Mouse (Mus musculus) CH12.LX (cell line): ENCODE data around the gene Tbc1d30. TPM values are rescaled to one million over a fixed set of nuclear protein-coding genes. Genes with fewer than 3 reads are reported as not detected.
A peak's percentile ranks its signal among the peaks of the same experiment; 100 is the strongest.

Experiments used
- DNase-seq: peaks from one replicate; pipeline ENCODE4 v3.0.0-alpha.2; 2013; ENCODE audit errors: extremely low read depth
- H3K27ac ChIP-seq: 2 replicates; pipeline ENCODE4 v1.5.1; 2012; ENCODE audit warnings: low read depth, mild to moderate bottlenecking, control low read depth, moderate library complexity; ENCODE audit not compliant: insufficient read depth
- H3K27me3 ChIP-seq: replicated peaks from 2 replicates; pipeline ENCODE3; 2012; ENCODE audit warnings: inconsistent platforms
- H3K36me3 ChIP-seq, 2 experiments: replicated peaks in 1 of 2; 2 replicates each; pipeline versions ENCODE3 to v1.6.1; 2012; ENCODE audit warnings: inconsistent platforms in 1 of 2, low read length in 1 of 2, mild to moderate bottlenecking in 1 of 2, mixed read lengths in 1 of 2, moderate library complexity in 1 of 2; ENCODE audit not compliant: control insufficient read depth in 1 of 2, insufficient read depth in 1 of 2
- H3K4me1 ChIP-seq, 2 experiments: 2 replicates each; pipeline ENCODE4 v1.6.1; 2012; ENCODE audit warnings: inconsistent platforms in 1 of 2, moderate library complexity in 1 of 2; ENCODE audit not compliant: insufficient read depth in 2 of 2, control insufficient read depth in 1 of 2
- H3K4me2 ChIP-seq: 2 replicates; pipeline ENCODE4 v1.6.1; 2012; ENCODE audit warnings: low read depth, mild to moderate bottlenecking, control low read depth; ENCODE audit not compliant: poor library complexity, insufficient read depth, severe bottlenecking
- H3K4me3 ChIP-seq, 3 experiments: fragments of 150-350 bp in 1 of 3; sonication (generic) in 1 of 3; replicated peaks in 1 of 3; 2 replicates each; pipeline versions ENCODE3 to v1.5.1; 2011 to 2012; ENCODE audit warnings: low read depth in 2 of 3, low read length in 2 of 3, mild to moderate bottlenecking in 2 of 3, moderate library complexity in 2 of 3, control low read depth in 1 of 3, improper control_type of control experiment in 1 of 3, inconsistent platforms in 1 of 3, mixed read lengths in 1 of 3; ENCODE audit not compliant: poor library complexity in 1 of 3
- H3K79me2 ChIP-seq: replicated peaks from 2 replicates; pipeline ENCODE4 v1.6.1; 2012; ENCODE audit warnings: mild to moderate bottlenecking, moderate library complexity; ENCODE audit not compliant: control insufficient read depth, poor library complexity, insufficient read depth, severe bottlenecking; ENCODE audit errors: extremely low read depth
- H3K9ac ChIP-seq: 2 replicates; pipeline ENCODE4 v1.6.1; 2012; ENCODE audit warnings: low read depth, mild to moderate bottlenecking, control low read depth, moderate library complexity; ENCODE audit not compliant: insufficient read depth
- H3K9me3 ChIP-seq: replicated peaks from 2 replicates; pipeline ENCODE3; 2012; ENCODE audit warnings: low read length, inconsistent platforms, mixed read lengths
- BHLHE40 ChIP-seq: IDR thresholded peaks from 2 replicates; pipeline ENCODE4 v1.6.1; 2011; ENCODE audit warnings: mild to moderate bottlenecking, low read depth, low read length, improper control_type of control experiment
- CHD1 ChIP-seq: IDR thresholded peaks from 2 replicates; pipeline ENCODE4 v1.6.1; 2012; ENCODE audit warnings: low read depth, low read length, improper control_type of control experiment, inconsistent platforms
- CHD2 ChIP-seq: IDR thresholded peaks from 2 replicates; pipeline ENCODE4 v1.6.1; 2011; ENCODE audit warnings: low read length, improper control_type of control experiment
- CTCF ChIP-seq, 2 experiments: IDR thresholded peaks in 1 of 2; conservative IDR thresholded peaks in 1 of 2; 2 replicates each; pipeline ENCODE4 v1.5.1; 2011 to 2012; ENCODE audit warnings: low read depth in 2 of 2, low read length in 2 of 2, improper control_type of control experiment in 1 of 2, inconsistent platforms in 1 of 2, mild to moderate bottlenecking in 1 of 2, moderate library complexity in 1 of 2
- E2F4 ChIP-seq: IDR thresholded peaks from 2 replicates; pipeline ENCODE4 v1.6.1; 2011; ENCODE audit warnings: low read depth, low read length, improper control_type of control experiment; ENCODE audit not compliant: insufficient replicate concordance
- ELF1 ChIP-seq: IDR thresholded peaks from 2 replicates; pipeline ENCODE4 v1.6.1; 2014; ENCODE audit warnings: low read depth, mild to moderate bottlenecking, inconsistent platforms, low read length, improper control_type of control experiment
- EP300 ChIP-seq: IDR thresholded peaks from 2 replicates; pipeline ENCODE4 v1.6.1; 2011; ENCODE audit warnings: low read length, improper control_type of control experiment
- ETS1 ChIP-seq: conservative IDR thresholded peaks from 2 replicates; pipeline ENCODE4 v1.6.1; 2012; ENCODE audit warnings: low read depth, mild to moderate bottlenecking, inconsistent platforms, low read length, improper control_type of control experiment, moderate library complexity
- GABPA ChIP-seq: IDR thresholded peaks from 2 replicates; pipeline ENCODE4 v1.6.1; 2012; ENCODE audit warnings: low read depth, low read length, improper control_type of control experiment, inconsistent platforms; ENCODE audit not compliant: insufficient replicate concordance
- HCFC1 ChIP-seq: IDR thresholded peaks from 2 replicates; pipeline ENCODE4 v1.6.1; 2012; ENCODE audit warnings: low read depth, mild to moderate bottlenecking, inconsistent platforms, low read length, improper control_type of control experiment
- IRF4 ChIP-seq: IDR thresholded peaks from 2 replicates; pipeline ENCODE4 v1.6.1; 2014; ENCODE audit warnings: low read depth, mild to moderate bottlenecking, inconsistent platforms, low read length, improper control_type of control experiment
- JUN ChIP-seq: IDR thresholded peaks from 2 replicates; pipeline ENCODE4 v1.6.1; 2011; ENCODE audit warnings: low read depth, mild to moderate bottlenecking, low read length, improper control_type of control experiment, moderate library complexity; ENCODE audit not compliant: insufficient read depth
- JUND ChIP-seq: conservative IDR thresholded peaks from 2 replicates; pipeline ENCODE4 v1.6.1; 2011; ENCODE audit warnings: low read depth, low read length, improper control_type of control experiment
- KAT2A ChIP-seq: IDR thresholded peaks from 2 replicates; pipeline ENCODE4 v1.6.1; 2012; ENCODE audit warnings: low read length, improper control_type of control experiment, inconsistent platforms; ENCODE audit not compliant: insufficient replicate concordance
- MAFK ChIP-seq: IDR thresholded peaks from 2 replicates; pipeline ENCODE4 v1.6.1; 2011; ENCODE audit warnings: low read length, improper control_type of control experiment; ENCODE audit not compliant: insufficient replicate concordance
- MAX ChIP-seq: IDR thresholded peaks from 2 replicates; pipeline ENCODE4 v1.6.1; 2011; ENCODE audit warnings: low read length, improper control_type of control experiment
- MAZ ChIP-seq: IDR thresholded peaks from 2 replicates; pipeline ENCODE4 v1.6.1; 2012; ENCODE audit warnings: low read depth, mild to moderate bottlenecking, inconsistent platforms, low read length, improper control_type of control experiment, moderate library complexity
- MEF2A ChIP-seq: IDR thresholded peaks from 2 replicates; pipeline ENCODE4 v1.6.1; 2014; ENCODE audit warnings: low read depth, mild to moderate bottlenecking, inconsistent platforms, low read length, improper control_type of control experiment, borderline replicate concordance
- MXI1 ChIP-seq: IDR thresholded peaks from 2 replicates; pipeline ENCODE4 v1.6.1; 2011; ENCODE audit warnings: mild to moderate bottlenecking, low read depth, low read length, improper control_type of control experiment
- MYC ChIP-seq: IDR thresholded peaks from 2 replicates; pipeline ENCODE4 v1.6.1; 2011; ENCODE audit warnings: low read depth, mild to moderate bottlenecking, improper control_type of control experiment, low read length
- NELFE ChIP-seq: IDR thresholded peaks from 2 replicates; pipeline ENCODE4 v1.6.1; 2011; ENCODE audit warnings: low read depth, low read length, improper control_type of control experiment
- NRF1 ChIP-seq: IDR thresholded peaks from 2 replicates; pipeline ENCODE4 v1.6.1; 2014; ENCODE audit warnings: low read depth, mild to moderate bottlenecking, inconsistent platforms, low read length, improper control_type of control experiment, moderate library complexity
- PAX5 ChIP-seq: IDR thresholded peaks from 2 replicates; pipeline ENCODE4 v1.6.1; 2012; ENCODE audit warnings: low read length, inconsistent platforms, mixed read lengths
- POLR2A ChIP-seq: IDR thresholded peaks from 2 replicates; pipeline ENCODE4 v1.6.1; 2011; ENCODE audit warnings: low read depth, mild to moderate bottlenecking, improper control_type of control experiment, low read length
- POLR2AphosphoS2 ChIP-seq: IDR thresholded peaks from 2 replicates; pipeline ENCODE4 v1.6.1; 2011; ENCODE audit warnings: low read depth, low read length, improper control_type of control experiment
- RAD21 ChIP-seq: IDR thresholded peaks from 2 replicates; pipeline ENCODE4 v1.6.1; 2011; ENCODE audit warnings: low read depth, mild to moderate bottlenecking, low read length, improper control_type of control experiment, moderate library complexity
- RCOR1 ChIP-seq: conservative IDR thresholded peaks from 2 replicates; pipeline ENCODE4 v1.6.1; 2012; ENCODE audit warnings: low read depth, mild to moderate bottlenecking, inconsistent platforms, low read length, improper control_type of control experiment
- SIN3A ChIP-seq: IDR thresholded peaks from 2 replicates; pipeline ENCODE4 v1.6.1; 2012; ENCODE audit warnings: low read length, improper control_type of control experiment, inconsistent platforms
- SMC3 ChIP-seq: IDR thresholded peaks from 2 replicates; pipeline ENCODE4 v1.6.1; 2011; ENCODE audit warnings: low read depth, low read length, improper control_type of control experiment
- TBP ChIP-seq: conservative IDR thresholded peaks from 2 replicates; pipeline ENCODE4 v1.6.1; 2011; ENCODE audit warnings: low read depth, low read length, improper control_type of control experiment
- TCF12 ChIP-seq: IDR thresholded peaks from 2 replicates; pipeline ENCODE4 v1.6.1; 2014; ENCODE audit warnings: low read depth, mild to moderate bottlenecking, inconsistent platforms, low read length, improper control_type of control experiment
- UBTF ChIP-seq: IDR thresholded peaks from 2 replicates; pipeline ENCODE4 v1.6.1; 2012; ENCODE audit warnings: low read depth, mild to moderate bottlenecking, inconsistent platforms, low read length, improper control_type of control experiment, moderate library complexity
- USF1 ChIP-seq: IDR thresholded peaks from 2 replicates; pipeline ENCODE4 v1.6.1; 2014; ENCODE audit warnings: low read depth, mild to moderate bottlenecking, inconsistent platforms, low read length, improper control_type of control experiment
- USF2 ChIP-seq: conservative IDR thresholded peaks from 2 replicates; pipeline ENCODE4 v1.6.1; 2011; ENCODE audit warnings: low read depth, low read length, improper control_type of control experiment
- ZC3H11A ChIP-seq: IDR thresholded peaks from 2 replicates; pipeline ENCODE4 v1.6.1; 2012; ENCODE audit warnings: low read depth, mild to moderate bottlenecking, inconsistent platforms, low read length, improper control_type of control experiment
- ZKSCAN1 ChIP-seq: IDR thresholded peaks from 2 replicates; pipeline ENCODE4 v1.6.1; 2012; ENCODE audit warnings: low read depth, inconsistent platforms, low read length, improper control_type of control experiment, borderline replicate concordance
- ZMIZ1 ChIP-seq: IDR thresholded peaks from 2 replicates; pipeline ENCODE4 v1.6.1; 2012; ENCODE audit warnings: low read depth, mild to moderate bottlenecking, inconsistent platforms, low read length, improper control_type of control experiment
- ZNF384 ChIP-seq: IDR thresholded peaks from 2 replicates; pipeline ENCODE4 v1.6.1; 2012; ENCODE audit warnings: low read depth, low read length, improper control_type of control experiment, inconsistent platforms
- dilution Hi-C: fragments of 300-500 bp; cut with MboI; formaldehyde crosslinking; loops from 2 replicates; pipeline ENCODE4 v1.14.3; 2020; ENCODE audit warnings: low sequenced_read_pairs; ENCODE audit not compliant: extremely low pct_unique_long_range_greater_than_20kb, extremely low pct_ligation_motif_present
- in situ Hi-C: fragments of 300-500 bp; cut with MboI; formaldehyde crosslinking; loops from 3 replicates; pipeline ENCODE4 v1.14.3; 2019; ENCODE audit warnings: low sequenced_read_pairs, low pct_ligation_motif_present, low pct_unique_long_range_greater_than_20kb, mixed read lengths
- polyA plus RNA-seq: library from polyadenylated mRNA; unstranded; fragments of >175 nt; gene quantifications from 2 replicates; pipeline ENCODE4 v1.2.1, GENCODE M21; 2012; ENCODE audit warnings: low read depth; ENCODE audit not compliant: insufficient read length
- total RNA-seq, 2 experiments: library from RNA; depleted of rRNA; stranded (reverse); fragments of 300-350 nt in 1 of 2; fragments of >200 nt in 1 of 2; gene quantifications; 2 replicates each; pipeline ENCODE4 v1.2.3; 2012 to 2014

Gene Tbc1d30
- total and polyA plus RNA-seq, 3 experiments = 0.16 TPM; not detected in 2

DNA sequence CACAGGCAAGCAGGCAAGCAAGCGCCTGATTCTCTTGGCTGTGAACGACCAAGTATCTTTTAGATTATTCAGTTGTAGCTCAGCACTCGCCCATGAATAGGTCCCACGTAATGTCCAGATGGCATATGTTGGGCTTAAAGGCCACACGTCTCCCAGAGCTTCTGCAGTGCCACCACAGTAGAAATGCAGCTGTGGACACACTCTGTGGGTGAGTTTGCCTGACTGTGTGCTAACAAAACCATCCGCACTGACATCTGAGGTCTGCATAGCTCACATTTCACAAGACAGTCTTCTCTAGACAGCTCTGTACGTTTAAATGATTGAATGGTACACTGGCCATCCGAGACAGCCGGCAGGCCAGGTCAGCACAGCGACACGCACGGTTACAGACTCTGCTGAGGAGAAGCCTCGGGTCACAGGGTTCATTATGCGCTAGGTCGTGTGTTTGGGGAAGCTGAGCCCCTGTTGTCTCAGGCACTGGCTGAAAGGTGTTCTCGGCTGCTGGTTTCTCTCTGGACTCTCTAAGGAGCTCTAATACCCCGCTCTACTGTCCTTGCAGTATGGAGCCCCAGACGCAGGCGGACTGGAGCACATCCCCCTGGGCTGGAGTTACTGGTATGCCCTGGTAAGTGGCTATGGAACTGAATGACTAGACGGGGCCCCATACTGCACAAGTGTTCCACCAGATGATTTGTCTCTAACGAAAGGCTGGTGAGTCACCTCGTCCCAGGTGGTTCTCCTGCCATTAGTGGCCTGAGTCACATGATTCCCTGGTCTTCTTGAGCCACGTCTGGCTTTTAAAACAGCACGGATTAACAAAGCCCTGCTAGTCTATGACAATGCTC is 24.8 kb upstream of the Tbc1d30 start:
- Histone ChIP-seq H3K27ac (peak overlapping the region; percentile 95), H3K4me1 (peaks cover 20 to 46% of the 10 kb centered on the region in 2 experiments), H3K4me2 (peak overlapping the region; percentile 73), H3K79me2 (no peaks in the 10 kb centered on the region; the same call in 1 of the 2 replicates), H3K36me3 (peaks cover 33 to 62% of the 10 kb centered on the region in 2 experiments), H3K27me3 (no peaks in the 10 kb centered on the region), H3K4me3 (peak overlapping the region; percentile 24 to 55 (median 50)), H3K9ac (peak overlapping the region; percentile 73), H3K9me3 (peaks cover 4% of the 10 kb centered on the region)
- peak; percentile 94 for DNase-seq
- dilution Hi-C loops (no loop called here), in situ Hi-C loops (no loop called here)
- TF ChIP-seq IRF4 = peak; percentile 92
- TF ChIP-seq ETS1 = peak; percentile 100
- peak; percentile 82 for TF ChIP-seq ZKSCAN1
- TF ChIP-seq SIN3A = peak; percentile 42; the same call in 1 of the 2 replicates
- TF ChIP-seq TBP = peak; percentile 71
- peak; percentile 75 for TF ChIP-seq CHD2
- no peak for TF ChIP-seq MAZ
- TF ChIP-seq EP300 = peak; percentile 82
- TF ChIP-seq NELFE = no peak; the same call in 1 of the 2 replicates
- no peak for TF ChIP-seq POLR2AphosphoS2
- TF ChIP-seq ZNF384 = no peak
- TF ChIP-seq TCF12 = peak; percentile 97
- peak; percentile 70; the same call in 1 of the 2 replicates for TF ChIP-seq MEF2A
- peak; percentile 87 for TF ChIP-seq RCOR1
- no peak for TF ChIP-seq CHD1
- no peak for TF ChIP-seq SMC3
- TF ChIP-seq ELF1 = no peak
- peak; percentile 84; the same call in 1 of the 2 replicates for TF ChIP-seq UBTF
- no peak for TF ChIP-seq HCFC1
- TF ChIP-seq JUN = peak; percentile 82
- peak; percentile 71 for TF ChIP-seq USF2
- no peak for TF ChIP-seq CTCF (conservative IDR thresholded peaks at IDR 0.05 in 1 of 2, IDR thresholded peaks at IDR 0.05 in 1 of 2; ENCODE audit: low read depth in 2 of 2, low read length in 2 of 2)
- TF ChIP-seq POLR2A = peak; percentile 59
- no peak; the same call in 1 of the 2 replicates for TF ChIP-seq MYC
- TF ChIP-seq PAX5 = no peak
- TF ChIP-seq E2F4 = no peak
- no peak; the same call in 1 of the 2 replicates for TF ChIP-seq MXI1
- TF ChIP-seq KAT2A = 0 out of 2 replicates have a peak, but pooled peaks have one; percentile 9
- TF ChIP-seq MAX = peak; percentile 65; the same call in 1 of the 2 replicates
- TF ChIP-seq GABPA = no peak
- peak; percentile 98 for TF ChIP-seq BHLHE40
- TF ChIP-seq JUND = peak; percentile 86
- no peak for TF ChIP-seq ZC3H11A
- no peak for TF ChIP-seq MAFK
- TF ChIP-seq USF1 = peak; percentile 77
- no peak; the same call in 1 of the 2 replicates for TF ChIP-seq ZMIZ1
- TF ChIP-seq RAD21 = no peak
- TF ChIP-seq NRF1 = peak; percentile 54
